Mouse (Mus musculus) embryo, embryonic 11.5 days (tissue): ENCODE measurements around the gene D8Ertd738e.
A peak's percentile ranks its signal among the peaks of the same experiment; 100 is the strongest.

Experiments used
- DNase-seq: peaks from one replicate; pipeline ENCODE4 v3.0.0-alpha.2; 2012; ENCODE audit warnings: low read depth, low spot score

The D8Ertd738e gene

DNA sequence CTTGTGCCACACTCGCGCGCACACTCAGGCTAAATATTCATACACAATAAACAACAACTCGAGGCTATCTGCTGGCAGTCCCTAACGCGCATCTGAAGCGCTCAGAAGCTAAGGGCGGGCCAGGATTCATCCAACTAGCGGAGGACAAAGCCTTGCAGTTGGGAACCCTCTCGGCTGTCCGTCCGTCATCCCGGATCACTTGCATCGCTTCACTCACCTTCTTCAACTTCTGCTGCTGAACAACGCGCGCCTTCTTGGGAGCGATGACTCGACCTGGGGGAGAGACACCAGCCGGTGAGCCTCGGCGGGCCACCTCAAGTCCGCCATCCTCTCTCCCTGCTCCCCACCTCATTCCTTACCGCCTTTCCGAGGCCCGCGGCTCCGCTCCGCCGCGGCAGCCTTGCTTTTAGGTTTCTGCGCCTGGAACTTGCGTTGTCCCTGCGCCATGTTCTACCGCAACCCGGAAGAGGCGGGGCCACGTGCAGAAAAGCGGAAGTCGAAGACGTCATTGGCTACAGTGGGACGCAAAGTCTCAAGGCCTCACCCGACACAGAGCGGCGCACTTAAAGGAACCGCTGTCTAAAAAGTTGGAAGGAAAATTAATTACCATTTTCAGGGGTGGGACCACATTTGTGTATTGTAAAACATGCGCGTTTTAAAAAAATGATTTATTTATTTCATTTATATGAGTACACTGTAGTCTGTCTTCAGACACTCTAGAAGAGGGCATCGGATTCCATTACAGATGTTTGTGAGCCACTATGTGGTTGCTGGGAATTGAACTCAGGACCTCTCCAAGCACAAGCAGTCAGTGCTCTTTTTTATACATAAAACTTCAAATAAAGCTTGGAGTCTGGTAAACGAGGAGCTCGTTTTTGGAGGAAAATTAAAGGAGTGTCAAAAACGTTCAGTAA is at the start of gene D8Ertd738e:
D8Ertd738e (minus strand) TSS at position 463 of the 914 bp plus-strand sequence.
- peak; percentile 84 for DNase-seq

GRCm38 (mm10) chr8:84297029-84297785 is 47.7 kb upstream of the D8Ertd738e start:
- no peak for DNase-seq

DNA sequence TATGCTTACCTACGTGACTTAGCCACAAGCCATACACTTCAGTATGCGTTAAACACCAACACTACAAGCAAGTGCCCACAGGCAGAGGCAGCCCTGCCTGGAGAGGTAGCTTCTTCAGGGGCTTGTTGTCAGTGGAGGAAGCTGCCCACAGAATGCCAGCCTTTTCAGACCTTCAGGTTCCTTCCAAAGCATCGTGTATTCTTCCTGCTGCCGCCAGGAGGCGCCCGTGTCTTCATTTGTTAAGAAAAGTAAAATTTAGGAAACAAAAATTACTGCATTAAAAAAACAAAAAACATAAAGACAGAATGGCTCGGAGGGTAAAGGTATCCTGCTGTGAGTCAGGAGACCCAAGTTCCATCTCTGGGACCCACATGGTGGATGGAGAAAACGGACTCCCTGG is 42.2 kb upstream of the D8Ertd738e start:
- peak; percentile 62 for DNase-seq

DNA sequence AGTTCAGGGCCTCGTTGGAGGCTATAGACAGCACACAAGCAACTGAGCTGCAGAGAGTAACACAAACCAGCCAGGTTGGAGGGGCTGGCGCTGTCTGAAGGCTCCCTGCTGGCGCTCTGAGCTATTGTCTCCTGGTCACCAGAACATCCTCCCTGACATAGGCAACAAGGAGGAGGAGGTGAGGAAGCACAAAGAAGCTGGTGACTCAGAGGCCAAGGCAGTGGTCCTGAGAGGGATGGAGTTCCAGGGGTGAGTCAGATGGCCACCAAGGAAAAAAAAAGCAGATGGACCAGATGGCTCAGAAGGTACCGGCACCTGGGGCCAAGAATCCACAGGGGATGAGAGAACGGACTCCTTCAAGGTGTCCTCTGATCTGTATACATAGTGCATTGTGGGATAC is 41.6 kb upstream of the D8Ertd738e start:
- no peak for DNase-seq

- DNase-seq: no peak
These were observed 39.4 kb upstream of the D8Ertd738e start for GRCm38 (mm10) chr8:84288892-84289291.

DNA sequence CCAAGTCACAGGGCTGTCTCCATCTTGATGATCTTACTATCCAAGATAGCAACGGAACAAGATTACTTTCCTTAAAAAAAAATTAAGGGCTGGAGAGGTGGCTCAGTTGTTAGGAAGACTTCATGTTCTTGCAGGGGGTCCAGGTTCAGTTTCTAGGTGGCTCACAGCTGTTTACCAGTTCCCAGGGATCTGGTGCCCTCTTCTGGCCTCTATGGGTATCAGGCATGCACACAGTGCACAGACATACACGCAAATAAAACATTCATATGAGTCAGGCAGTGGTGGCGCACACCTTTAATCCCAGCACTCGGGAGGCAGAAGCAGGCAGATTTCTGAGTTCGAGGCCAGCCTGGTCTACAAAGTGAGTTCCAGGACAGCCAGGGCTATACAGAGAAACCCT is 36.1 kb upstream of the D8Ertd738e start:
- DNase-seq: peak; percentile 40

- peak; percentile 38 for DNase-seq
These were observed 35.1 kb upstream of the D8Ertd738e start for GRCm38 (mm10) chr8:84284608-84285063.

DNA sequence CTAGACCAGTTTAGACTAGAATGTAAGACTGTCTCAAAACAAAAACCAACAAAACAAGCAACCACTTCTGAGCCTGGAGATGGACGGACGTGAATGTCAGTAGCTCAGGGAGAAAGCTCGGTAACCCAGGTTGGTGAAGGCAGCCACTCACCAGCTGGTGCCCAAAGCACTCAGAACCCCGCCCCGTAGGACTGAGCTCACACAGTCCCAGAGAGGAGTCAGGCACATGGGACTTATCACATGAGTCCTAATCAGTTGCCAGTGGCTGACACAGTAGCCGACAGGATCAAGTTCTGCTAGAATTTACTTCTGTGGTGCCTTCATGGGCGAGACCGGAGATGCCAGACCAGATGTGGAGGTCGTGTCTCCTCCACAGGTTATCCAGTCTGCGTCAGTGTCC is 31.3 kb upstream of the D8Ertd738e start:
- DNase-seq: no peak

GRCm38 (mm10) chr8:84276447-84276846 is 26.9 kb upstream of the D8Ertd738e start:
- no peak for DNase-seq

DNA sequence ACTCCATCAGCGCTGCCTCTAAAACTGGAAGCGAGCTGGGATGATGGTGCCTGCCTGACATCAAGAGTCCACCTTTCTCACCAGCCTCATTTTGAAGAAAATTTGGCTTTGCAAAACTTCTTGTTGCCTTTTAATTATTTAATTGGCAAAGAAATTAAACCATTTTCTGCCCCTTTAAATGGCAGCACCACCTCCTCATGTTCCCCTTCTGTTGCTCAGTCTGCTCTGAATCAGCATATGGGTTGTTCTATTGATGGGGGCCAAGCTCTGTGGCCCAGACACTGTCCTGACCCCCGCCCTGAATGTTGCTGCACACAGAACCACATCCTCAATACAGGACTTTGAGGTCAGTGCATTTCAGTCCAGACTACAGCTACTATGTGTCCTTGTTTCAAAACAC is 24.4 kb upstream of the D8Ertd738e start:
- DNase-seq: no peak

DNA sequence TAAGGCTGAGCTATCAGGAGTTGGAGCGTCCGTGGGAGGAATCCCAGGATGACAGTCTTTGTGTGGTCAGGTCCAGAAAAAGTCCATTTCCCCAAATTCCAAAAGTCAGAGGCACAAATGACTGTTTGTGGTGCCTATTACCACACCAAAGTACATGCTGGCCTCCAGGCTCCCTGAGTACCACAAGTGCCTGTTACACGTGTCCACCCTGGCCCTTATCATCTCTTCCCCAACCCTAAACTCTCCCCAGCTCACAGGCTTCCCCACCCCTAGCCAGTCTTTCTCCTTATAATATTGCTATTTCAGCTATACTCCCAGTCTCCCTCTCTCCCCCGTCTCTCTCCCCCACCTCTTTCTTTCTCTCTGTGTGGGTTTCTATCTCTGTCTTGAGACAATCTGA is 22.8 kb upstream of the D8Ertd738e start:
- DNase-seq: no peak

DNA sequence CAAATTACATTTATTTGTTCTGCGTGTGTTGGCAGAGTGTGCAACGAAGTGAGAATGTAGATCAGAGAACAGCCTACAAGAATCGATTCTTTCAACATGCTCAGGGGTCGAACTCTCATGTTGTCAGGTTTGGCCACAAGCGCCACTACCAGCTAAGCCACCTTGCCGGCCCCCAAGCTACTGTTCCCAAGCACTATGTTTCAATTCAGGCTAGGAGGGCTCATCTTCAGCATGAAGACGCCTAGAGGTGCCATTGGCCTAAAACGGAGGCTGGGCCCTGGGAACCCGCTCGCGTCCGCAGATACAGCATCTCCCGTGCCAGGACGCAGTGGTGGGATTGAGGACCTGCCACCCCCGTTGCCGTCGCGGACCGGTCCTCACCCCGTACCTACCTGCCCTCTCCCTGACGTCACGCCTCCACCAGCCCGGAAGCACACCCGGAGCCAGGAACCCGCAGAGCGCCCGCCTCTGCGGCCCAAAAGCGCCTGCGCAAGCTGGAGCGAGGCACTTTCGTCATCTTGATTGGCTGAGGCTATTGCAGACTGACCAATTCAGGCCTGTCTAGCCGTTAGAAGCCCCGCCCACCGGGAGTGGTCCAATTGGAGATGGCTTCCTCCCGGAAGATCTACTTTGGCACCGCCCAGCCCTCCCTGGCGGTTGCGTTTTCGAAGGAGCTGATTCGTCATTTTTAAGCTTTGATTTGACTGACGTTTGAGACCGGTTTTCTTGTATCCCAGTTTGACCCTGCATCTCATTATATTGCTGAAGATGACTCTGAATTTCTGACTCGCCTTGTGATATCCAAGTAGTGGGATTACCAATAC is 20.6 kb upstream of the D8Ertd738e start, which contains the start of gene Ccdc130:
Ccdc130 (minus strand) TSS at position 431 of the 824 bp plus-strand sequence.
- DNase-seq: peak; percentile 100

DNA sequence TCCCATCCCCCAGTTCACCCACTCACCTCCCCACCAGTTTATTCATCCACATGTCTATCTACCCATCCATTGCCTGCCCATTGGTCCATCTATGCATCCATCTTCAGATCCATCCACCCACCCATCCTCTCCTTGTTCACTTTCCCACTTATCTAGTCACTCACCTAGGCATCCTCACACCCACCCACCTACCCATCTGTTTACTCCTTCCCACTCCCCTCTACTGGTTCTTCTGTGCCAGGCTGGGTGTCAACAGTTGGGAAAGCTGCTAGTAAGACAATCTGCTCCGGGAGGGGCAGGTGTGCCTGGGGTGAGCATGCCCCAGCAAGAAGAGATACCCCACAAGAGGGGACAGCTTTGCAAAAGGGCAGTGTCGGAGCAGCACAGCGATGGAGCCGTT is 11.6 kb upstream of the D8Ertd738e start:
- DNase-seq: no peak

DNA sequence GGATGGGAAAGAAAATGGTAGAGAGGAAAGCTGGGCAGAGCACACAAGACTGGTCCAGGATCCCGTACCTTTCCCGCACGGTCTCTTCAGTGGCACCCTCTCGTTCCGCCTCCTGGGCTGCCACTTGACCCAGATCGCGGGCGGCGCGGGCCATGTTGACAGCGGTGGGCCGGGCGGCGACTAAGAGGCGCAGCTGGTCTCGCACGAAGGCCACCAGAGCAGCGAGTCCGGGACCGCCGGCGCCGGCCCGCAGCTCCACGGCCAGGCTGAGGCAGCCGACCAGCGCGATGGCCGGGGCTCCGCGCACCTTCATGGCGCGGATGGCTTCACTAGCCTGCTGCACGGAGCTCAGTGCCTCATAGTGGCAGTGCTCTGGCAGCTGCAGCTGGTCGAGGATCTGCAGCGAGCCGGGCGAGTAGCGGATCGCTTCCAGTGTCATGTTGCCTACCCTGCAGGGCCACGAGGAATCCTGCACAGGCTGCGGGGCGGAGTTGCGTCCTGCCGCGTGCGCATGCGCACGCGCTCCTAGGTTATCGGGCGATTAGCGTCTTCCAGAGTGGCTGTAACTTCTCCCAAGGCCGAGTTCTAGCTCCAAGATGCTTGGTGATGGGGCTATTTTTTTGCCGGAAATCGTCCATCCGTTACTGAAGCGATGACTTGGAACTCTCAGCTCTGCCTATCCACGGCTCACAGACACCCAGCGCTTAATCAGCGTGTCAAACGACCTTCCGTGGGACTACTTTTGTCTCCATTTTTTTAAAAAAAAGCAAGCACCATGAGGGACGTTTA is 7.5 kb upstream of the D8Ertd738e start, which contains the start of gene Mri1:
Mri1 (minus strand) TSS at position 505 of the 789 bp plus-strand sequence.
- DNase-seq: peak; percentile 88

DNA sequence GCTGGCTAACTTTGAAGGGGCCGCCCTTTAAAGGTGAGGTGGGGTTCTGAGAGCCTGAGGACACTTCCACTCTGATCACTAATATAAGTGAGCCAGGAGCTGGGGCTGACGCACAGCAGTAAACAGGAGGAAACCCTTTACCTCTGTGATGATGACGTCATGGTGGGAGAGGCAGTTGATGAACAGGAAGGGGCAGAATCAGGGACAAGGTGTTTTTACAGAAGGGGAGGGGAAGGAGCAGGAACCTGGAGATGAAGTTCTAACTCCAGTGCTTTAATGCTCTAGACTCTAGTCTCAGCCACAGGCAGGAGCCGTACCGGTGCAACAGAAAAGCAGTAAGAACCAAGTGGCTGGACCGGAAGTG is 6.9 kb upstream of the D8Ertd738e start:
- DNase-seq: no peak

DNA sequence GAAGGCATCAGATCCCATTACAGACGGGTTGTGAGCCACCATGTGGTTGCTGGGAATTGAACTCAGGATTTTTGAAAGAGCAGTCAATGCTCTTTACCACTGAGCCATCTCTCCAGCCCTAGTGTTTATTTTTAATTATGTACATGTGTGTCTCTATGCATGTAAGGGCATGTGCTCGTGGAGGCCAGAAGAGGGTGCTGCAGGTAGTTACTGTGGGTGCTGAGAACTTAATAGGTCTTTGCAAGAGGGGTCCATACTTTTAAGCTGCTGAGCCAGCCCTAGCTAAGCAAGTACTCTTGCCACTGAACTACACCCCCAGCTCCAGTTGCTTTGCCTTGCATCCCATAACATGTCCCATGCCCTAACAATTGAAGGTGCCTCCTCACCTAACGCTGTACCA is 6.3 kb upstream of the D8Ertd738e start:
- DNase-seq: no peak

- DNase-seq: no peak
These were observed 7.7 kb downstream of the D8Ertd738e start for GRCm38 (mm10) chr8:84241821-84242220.

DNA sequence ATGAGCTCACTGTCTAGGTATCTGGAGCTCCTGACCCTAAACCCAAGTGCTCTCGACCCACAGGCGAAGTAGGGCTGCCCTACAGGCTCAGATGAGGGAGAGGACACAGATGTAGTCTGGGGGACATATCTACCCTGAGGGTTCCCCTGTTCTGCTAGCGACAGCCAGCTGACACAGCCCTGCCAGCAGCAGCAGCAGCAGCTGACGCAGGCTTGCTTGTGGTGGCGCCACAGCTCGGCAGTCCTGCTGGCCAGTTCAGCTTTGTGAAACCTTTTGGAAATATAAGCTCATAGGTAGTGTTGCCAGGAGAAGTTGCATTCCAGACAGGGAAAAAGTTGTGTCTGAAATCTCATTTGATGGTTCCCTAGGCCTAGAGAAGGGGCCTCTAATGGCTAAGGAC is 8.4 kb downstream of the D8Ertd738e start:
- DNase-seq: no peak

- no peak for DNase-seq
These were observed 11.8 kb downstream of the D8Ertd738e start for GRCm38 (mm10) chr8:84237542-84238229.

- DNase-seq: peak; percentile 99
These were observed 12.5 kb downstream of the D8Ertd738e start, which contains the start of gene Zswim4 for GRCm38 (mm10) chr8:84236998-84237473. Gene Zswim4, minus strand, starts transcription at chr8:84237055.
